Mouse (Mus musculus) inflammation-experienced regulatory T-cells (primary cell): ENCODE measurements around the gene Ptrh2. TPM values are rescaled to one million over a fixed set of nuclear protein-coding genes. Genes with fewer than 3 reads are reported as not detected.

Experiments
- polyA plus RNA-seq, 2 experiments: library from polyadenylated mRNA; unstranded; fragments of 100-300 nt; shearing (Covaris generic); gene quantifications; one replicate each; pipeline ENCODE4 v1.2.1; 2017

Gene Ptrh2
- 1 to 10 TPM; 9.5 to 9.7 TPM for polyA plus RNA-seq

GRCm38 (mm10) chr11:86683395-86684125 is at the start of gene Ptrh2, which contains the start of gene Vmp1:
Gene Ptrh2 (plus strand): TSS chr11:86683985.
Gene Vmp1 (minus strand): TSS chr11:86683836.

Other genes with a start within 250 kb of the Ptrh2 start
- gene Rnft1, start 199.3 kb upstream of the Ptrh2 start, polyA plus RNA-seq: 10 to 100 TPM; 61.2 to 61.3 TPM
- 10 to 100 TPM; 46.2 to 60.7 TPM for gene Rps6kb1, start 139.2 kb upstream of the Ptrh2 start, polyA plus RNA-seq
- 1 to 10 TPM; 6.4 to 8.4 TPM for gene Tubd1, start 139.0 kb upstream of the Ptrh2 start, polyA plus RNA-seq
- gene Vmp1, start 149 bp upstream of the Ptrh2 start, polyA plus RNA-seq: 100 to 1,000 TPM; 118 to 195 TPM
- 100 to 1,000 TPM; 122 to 126 TPM for gene Cltc, start 73.6 kb downstream of the Ptrh2 start, polyA plus RNA-seq
- 10 to 100 TPM; 36.0 to 36.6 TPM for gene Dhx40, start 123.8 kb downstream of the Ptrh2 start, polyA plus RNA-seq